ENCODE assay signal across 7 mouse cellular contexts in genomic region chr1:86434439-86435201, GRCm38 (mm10). TPM values are rescaled to one million over a fixed set of nuclear protein-coding genes. Genes with fewer than 3 reads are reported as not detected.
DNase-seq lines count a peak whose midpoint lies in the region; ATAC-seq and TF ChIP-seq lines count a peak whose summit lies in the region.

No protein-coding gene starts in this region.

- H3K4me1 ChIP-seq in embryonic facial prominence, embryonic 12.5 days, result peaks cover 29% of the 10 kb centered on the region
- peaks cover 12% of the 10 kb centered on the region for H3K4me1 ChIP-seq in heart, adult 2 months (ENCODE audit: control insufficient read depth, insufficient read depth, low read length)
- peaks cover 36% of the 10 kb centered on the region for H3K4me1 ChIP-seq in limb, embryonic 13.5 days
- peaks cover 27% of the 10 kb centered on the region for H3K4me1 ChIP-seq in midbrain, embryonic 16.5 days (ENCODE audit: control insufficient read depth, insufficient read depth, low read length)

- intact Hi-C loops in heart, adult 2 months (cut with DNase I), result loop anchor here (1.0 to 5.0 kb wide), 2 partner anchors 47 to 91 kb away; no protein-coding TSS in a partner anchor

- H3K9ac ChIP-seq in embryonic facial prominence, embryonic 12.5 days, result peak overlapping the region; percentile 85
- H3K9ac ChIP-seq in heart, adult 2 months (ENCODE audit: low read depth, low read length), result peak overlapping the region; percentile 84
- H3K9ac ChIP-seq in limb, embryonic 13.5 days, result peak overlapping the region; percentile 76
- H3K9ac ChIP-seq in midbrain, embryonic 16.5 days (ENCODE audit: low read depth, low read length), result peak overlapping the region; percentile 86

- peak; percentile 100 for DNase-seq in adrenal gland, postnatal 25 days
- peak; percentile 99 for DNase-seq in heart, adult 2 months
- peak; percentile 97 to 98 for DNase-seq in kidney, adult 8-10 months
- DNase-seq in spleen, postnatal 10 days (ENCODE audit: low spot score in 2 of 2), result peak; percentile 98 to 100

- 3% methylated on average over 43 of the region's 46 CpGs for WGBS in embryonic facial prominence, embryonic 12.5 days
- 3% methylated on average over 38 of the region's 46 CpGs for WGBS in heart, adult 2 months
- 4% methylated on average over 46 of the region's 46 CpGs for WGBS in limb, embryonic 13.5 days
- WGBS in midbrain, embryonic 16.5 days, result 2% methylated on average over 38 of the region's 46 CpGs

- peak overlapping the region; percentile 95 for H3K27ac ChIP-seq in embryonic facial prominence, embryonic 12.5 days
- H3K27ac ChIP-seq in heart, adult 2 months, result peak overlapping the region; percentile 86
- peak overlapping the region; percentile 98 for H3K27ac ChIP-seq in limb, embryonic 13.5 days
- peak overlapping the region; percentile 98 for H3K27ac ChIP-seq in midbrain, embryonic 16.5 days (ENCODE audit: low read length)

- peak overlapping the region; percentile 54 for H3K4me3 ChIP-seq in embryonic facial prominence, embryonic 12.5 days
- peak overlapping the region; percentile 68 for H3K4me3 ChIP-seq in heart, adult 2 months
- peak overlapping the region; percentile 59 for H3K4me3 ChIP-seq in limb, embryonic 13.5 days
- H3K4me3 ChIP-seq in midbrain, embryonic 16.5 days (ENCODE audit: low read depth, low read length), result peak overlapping the region; percentile 46

- peak; percentile 15; the same call in 1 of the 2 replicates for TF ChIP-seq CTCF in heart, adult 2 months (IDR thresholded peaks at IDR 0.05)

- no peaks in the 10 kb centered on the region for H3K27me3 ChIP-seq in embryonic facial prominence, embryonic 12.5 days
- H3K27me3 ChIP-seq in heart, adult 2 months (ENCODE audit: control insufficient read depth, insufficient read depth, low read length), result no peaks in the 10 kb centered on the region
- no peaks in the 10 kb centered on the region for H3K27me3 ChIP-seq in limb, embryonic 13.5 days
- no peaks in the 10 kb centered on the region for H3K27me3 ChIP-seq in midbrain, embryonic 16.5 days (ENCODE audit: control insufficient read depth, insufficient read depth, low read depth, low read length)

- no peaks in the 10 kb centered on the region for H3K9me3 ChIP-seq in embryonic facial prominence, embryonic 12.5 days
- H3K9me3 ChIP-seq in limb, embryonic 13.5 days, result no peaks in the 10 kb centered on the region
- no peaks in the 10 kb centered on the region for H3K9me3 ChIP-seq in midbrain, embryonic 16.5 days (replicated peaks; ENCODE audit: control insufficient read depth, low read length, poor library complexity, severe bottlenecking)

- H3K4me2 ChIP-seq in embryonic facial prominence, embryonic 12.5 days (replicated peaks), result peak overlapping the region; percentile 78
- H3K4me2 ChIP-seq in limb, embryonic 13.5 days (replicated peaks), result peak overlapping the region; percentile 88
- peak overlapping the region; percentile 93 for H3K4me2 ChIP-seq in midbrain, embryonic 16.5 days (ENCODE audit: low read length)

- TF ChIP-seq POLR2A in heart, adult 2 months (IDR thresholded peaks at IDR 0.05; ENCODE audit: insufficient read depth, low read depth, low read length), result peak; percentile 91

- ATAC-seq in embryonic facial prominence, embryonic 12.5 days (ENCODE audit: insufficient number of reproducible peaks, insufficient read depth, low FRiP score, low TSS enrichment), result peak; percentile 81
- ATAC-seq in limb, embryonic 13.5 days (ENCODE audit: low FRiP score, low read depth), result peak; percentile 92
- peak; percentile 90 for ATAC-seq in midbrain, embryonic 16.5 days

- no peaks in the 10 kb centered on the region for H3K79me2 ChIP-seq in heart, adult 2 months (replicated peaks; ENCODE audit: control insufficient read depth, insufficient read depth, low read length)

- H3K36me3 ChIP-seq in embryonic facial prominence, embryonic 12.5 days, result no peaks in the 10 kb centered on the region
- H3K36me3 ChIP-seq in heart, adult 2 months (ENCODE audit: control insufficient read depth, insufficient read depth, low read length), result no peaks in the 10 kb centered on the region
- H3K36me3 ChIP-seq in limb, embryonic 13.5 days, result no peaks in the 10 kb centered on the region
- no peaks in the 10 kb centered on the region for H3K36me3 ChIP-seq in midbrain, embryonic 16.5 days (ENCODE audit: control insufficient read depth, insufficient read depth, low read length)

- TF ChIP-seq EP300 in heart, adult 2 months (IDR thresholded peaks at IDR 0.05; ENCODE audit: insufficient read depth, low read depth, low read length), result peak; percentile 79

RNA-seq across cellular contexts. Expression of gene Tex44, which starts 8.5 kb away (rescaled TPM):
- total RNA-seq in adrenal gland, postnatal 25 days (2021), result not detected in 2 replicates
- polyA plus RNA-seq in embryonic facial prominence, embryonic 12.5 days (2016; fragmentation: Nextera tagmentation; extraction: Ambion mirVana), result not detected in 2 replicates
- not detected for total RNA-seq in heart, adult 2 months (2021)
- polyA plus RNA-seq in heart, adult 2 months (2012; rRNA removed), result 0.12 and 0.18 TPM in 2 replicates
- polyA plus RNA-seq in limb, embryonic 13.5 days (2015; fragmentation: Nextera tagmentation; extraction: Ambion mirVana), result not detected in 2 replicates
- polyA plus RNA-seq in midbrain, embryonic 16.5 days (2015; fragmentation: Nextera tagmentation; extraction: Ambion mirVana), result not detected in 2 replicates

RNA-seq across cellular contexts. Expression of gene Nmur1, which starts 8.6 kb away (rescaled TPM):
- not detected in 2 replicates for total RNA-seq in adrenal gland, postnatal 25 days (2021)
- polyA plus RNA-seq in embryonic facial prominence, embryonic 12.5 days (2016; fragmentation: Nextera tagmentation; extraction: Ambion mirVana), result not detected in 2 replicates
- total RNA-seq in heart, adult 2 months (2021), result not detected
- polyA plus RNA-seq in heart, adult 2 months (2012; rRNA removed), result not detected in 2 replicates
- polyA plus RNA-seq in limb, embryonic 13.5 days (2015; fragmentation: Nextera tagmentation; extraction: Ambion mirVana), result not detected in 2 replicates
- polyA plus RNA-seq in midbrain, embryonic 16.5 days (2015; fragmentation: Nextera tagmentation; extraction: Ambion mirVana), result 0.11 TPM in 1 of 2 replicates, not detected in the other

Comparison
In these comparisons a context has a peak if more than half of its experiments do, and no peak if none do; other contexts are left out.
1. Peak in every context shown above with its lines: DNase-seq, ATAC-seq, H3K4me3 ChIP-seq and H3K27ac ChIP-seq.